12 mouse cellular contexts compared by ENCODE assay signal in the genomic region with DNA sequence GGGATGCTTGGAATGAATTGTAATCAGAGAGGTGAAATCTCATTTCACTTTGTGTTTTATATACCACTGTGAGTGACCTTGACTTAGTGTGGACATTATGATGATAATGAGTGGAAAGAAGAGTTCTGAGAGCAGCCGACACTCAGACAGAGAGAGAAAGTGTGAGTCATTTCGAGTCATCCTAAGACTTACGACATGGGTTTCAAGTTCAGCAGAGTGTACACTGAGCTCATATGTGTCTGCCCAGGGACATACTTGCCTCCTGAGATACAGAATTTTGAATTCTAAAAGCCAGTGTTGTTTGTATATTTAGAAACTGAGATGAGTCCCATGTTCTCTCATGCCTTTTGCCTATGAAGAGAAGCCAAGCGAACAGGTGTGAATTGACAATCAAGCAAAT.
"Had no signal": no experiment of that assay in that cellular context is flagged by ENCODE, and none has a peak within 500 bp of the region (broad histone marks: within the 10 kb centered on the region; RNA-seq: fewer than 3 reads in every experiment).

No protein-coding gene starts in this region.

- H3K36me3 ChIP-seq: limb, embryonic 15.5 days; liver, embryonic 12.5 days; lung, embryonic 15.5 days; midbrain, embryonic 10.5 days; neural tube, embryonic 13.5 days had no signal

- H3K27me3 ChIP-seq: limb, embryonic 15.5 days; liver, embryonic 12.5 days; lung, embryonic 15.5 days; neural tube, embryonic 13.5 days had no signal

- DNase-seq: kidney, adult 9 months; kidney, postnatal 36 days; lung, postnatal 36 days; midbrain, embryonic 14.5 days; retina, postnatal 1 day; thymus, postnatal 36 days had no signal

- H3K4me3 ChIP-seq: layer of hippocampus, adult 2 months; limb, embryonic 15.5 days; liver, embryonic 12.5 days; lung, embryonic 15.5 days; midbrain, embryonic 10.5 days; neural tube, embryonic 13.5 days had no signal

- ATAC-seq: liver, embryonic 12.5 days had no signal

- H3K4me2 ChIP-seq: limb, embryonic 15.5 days; liver, embryonic 12.5 days; lung, embryonic 15.5 days; neural tube, embryonic 13.5 days had no signal
